Mouse (Mus musculus): ENCODE data around the gene N4bp1.

N4bp1 gene

DNA sequence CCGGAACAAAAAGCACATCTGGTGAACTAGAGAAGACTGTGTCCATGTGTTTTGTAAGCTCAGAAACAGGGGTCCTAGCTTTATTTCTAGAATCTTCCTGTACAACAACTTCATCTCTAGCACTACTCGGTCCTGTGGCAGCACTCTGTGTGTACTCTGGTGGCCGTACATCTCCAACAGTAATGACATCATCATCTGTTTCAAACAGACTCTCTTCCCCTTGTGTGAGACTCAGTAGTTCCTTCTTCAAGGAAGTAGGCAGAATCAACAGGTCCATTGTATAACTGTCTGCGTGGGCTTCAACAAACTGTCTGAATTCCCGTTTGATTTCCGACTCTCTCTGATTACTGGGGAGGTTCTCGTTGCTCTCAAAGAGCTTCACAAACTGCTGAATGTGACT, 23.5 kb downstream of the N4bp1 start:
- no peak for DNase-seq (ENCODE audit: low read depth in 1 of 2, low spot score in 2 of 2)

DNA sequence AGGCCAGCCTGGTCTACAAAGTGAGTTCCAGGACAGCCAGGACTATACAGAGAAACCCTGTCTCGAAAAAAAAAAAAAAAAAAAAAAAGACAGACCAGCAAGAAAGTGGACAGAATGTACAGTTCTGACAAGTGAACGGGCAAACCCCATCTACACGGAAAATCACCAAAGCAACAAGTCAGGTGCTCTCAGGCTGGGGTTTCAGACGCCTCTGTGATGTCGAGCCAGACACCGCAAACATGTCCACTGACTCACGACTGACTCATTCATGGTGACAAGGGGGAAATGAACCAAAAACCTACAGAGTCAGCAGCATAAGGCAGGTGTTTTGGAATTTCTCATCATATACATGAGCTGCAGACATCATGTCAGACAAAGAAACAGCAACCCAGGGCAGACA, 28.8 kb downstream of the N4bp1 start:
- DNase-seq (ENCODE audit: low read depth in 1 of 2, low spot score in 2 of 2): no peak

DNA sequence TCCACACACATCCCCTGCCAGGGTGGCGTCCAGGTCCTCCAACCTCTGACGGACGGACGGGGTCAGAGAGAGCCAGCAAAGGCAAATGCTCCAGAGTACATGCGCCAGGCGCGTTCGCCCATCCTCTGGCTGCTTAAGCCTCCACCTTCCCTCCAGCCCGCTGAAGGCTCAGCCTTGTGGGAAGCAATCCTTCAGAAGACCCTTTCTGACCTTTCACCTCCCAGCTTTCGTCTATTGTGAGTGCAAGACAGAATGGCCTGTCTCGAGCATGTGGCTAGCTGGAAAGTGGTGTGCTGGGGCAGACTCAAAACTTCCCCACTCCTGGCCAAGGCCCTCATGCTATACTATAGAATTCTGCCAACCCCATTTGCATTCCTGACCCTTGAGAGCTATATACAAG, 30.4 kb downstream of the N4bp1 start:
- no peak for DNase-seq (ENCODE audit: low read depth in 1 of 2, low spot score in 2 of 2)

DNA sequence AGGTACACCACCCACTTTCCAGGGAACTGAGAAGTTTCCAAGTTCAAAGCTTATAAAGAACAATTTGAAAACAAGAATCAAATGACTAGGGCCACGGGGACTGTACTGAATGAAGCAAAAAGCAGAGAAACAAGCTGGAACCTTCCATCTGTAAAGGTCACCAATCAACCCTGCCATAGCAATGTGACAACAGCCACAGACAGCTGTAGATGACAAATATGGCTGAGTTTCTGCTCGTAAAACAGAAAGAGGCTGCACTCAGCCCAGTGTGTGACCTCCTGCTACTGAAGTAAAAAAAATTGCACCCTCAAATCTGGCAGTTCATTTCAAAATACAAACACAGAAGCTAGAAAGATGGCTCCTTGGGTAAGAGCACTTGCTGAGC, 31.1 kb downstream of the N4bp1 start:
- DNase-seq (ENCODE audit: low read depth in 1 of 2, low spot score in 2 of 2): no peak

DNA sequence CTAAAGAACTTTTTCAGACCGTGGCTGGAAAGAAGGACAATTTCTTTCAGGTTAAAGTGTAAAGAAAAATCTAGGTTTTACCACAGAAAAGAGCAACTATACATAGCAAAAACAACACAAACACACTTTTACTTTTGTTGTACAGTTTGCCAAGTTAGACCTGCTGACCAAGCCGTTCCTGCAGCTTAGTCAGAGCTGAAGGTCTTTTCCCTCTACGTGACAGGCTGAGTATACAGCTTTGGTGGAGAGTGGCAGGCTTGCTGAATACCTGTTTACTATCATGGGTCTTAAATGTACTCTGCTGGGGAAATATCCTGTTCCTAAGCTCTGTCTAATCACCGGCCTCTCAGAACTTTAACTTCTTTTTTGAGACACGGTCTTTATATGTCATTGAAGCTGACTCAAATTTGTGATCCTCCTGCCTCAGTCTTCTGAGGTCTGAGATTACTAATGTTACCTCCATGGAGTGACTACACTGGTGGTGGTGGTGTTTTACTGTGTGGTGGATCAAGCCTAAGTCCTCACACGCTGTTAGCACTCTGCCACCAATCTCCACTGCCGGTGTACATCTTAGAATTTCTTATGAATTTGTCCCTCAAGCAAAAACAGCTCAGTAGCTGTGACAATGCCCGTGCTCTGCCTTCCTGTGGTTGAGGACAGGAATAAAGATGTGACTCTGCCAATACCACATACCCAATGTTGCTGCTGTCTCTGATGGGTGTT, 31.6 kb downstream of the N4bp1 start:
- DNase-seq (ENCODE audit: low read depth in 1 of 2, low spot score in 2 of 2): no peak

DNA sequence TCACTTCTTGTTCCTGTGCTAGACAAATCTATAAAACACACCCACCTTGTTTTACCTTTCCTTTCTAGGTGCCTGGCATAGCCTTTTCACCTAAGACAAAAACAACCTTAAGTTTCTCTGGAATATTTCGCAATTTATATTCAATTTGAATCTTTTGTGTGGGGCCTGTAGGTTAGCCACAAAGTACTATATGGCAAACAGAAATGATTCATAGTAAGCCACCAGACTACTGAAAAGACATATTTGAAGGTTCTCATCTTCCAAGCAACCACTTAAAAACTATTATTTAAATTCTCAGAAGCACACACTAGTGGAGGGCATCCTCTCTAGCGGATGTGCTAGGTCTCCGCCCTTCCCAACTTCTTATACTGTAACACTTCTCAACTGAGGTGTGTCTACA, 32.6 kb downstream of the N4bp1 start:
- no peak for DNase-seq (ENCODE audit: low read depth in 1 of 2, low spot score in 2 of 2)

DNA sequence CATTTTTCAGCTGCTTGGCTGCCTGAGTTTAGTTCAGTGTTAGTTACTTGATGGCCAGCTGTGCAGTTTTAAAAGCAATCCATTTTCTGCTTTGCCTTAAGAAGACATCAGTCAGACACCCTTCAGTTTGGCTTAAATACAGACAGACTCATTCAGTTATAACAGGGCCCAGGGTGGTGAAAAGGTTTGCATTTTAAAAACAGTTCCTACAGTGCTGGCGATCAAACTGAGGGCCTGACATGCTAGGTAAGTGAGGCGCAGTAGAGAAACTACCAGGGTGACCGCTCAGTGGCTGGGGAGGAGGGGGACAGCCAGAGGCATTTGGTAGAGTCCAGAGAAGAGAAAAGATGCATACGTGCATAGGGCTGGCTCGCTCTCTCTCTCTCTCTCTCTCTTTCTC, 36.2 kb downstream of the N4bp1 start:
- no peak for DNase-seq (ENCODE audit: low read depth in 1 of 2, low spot score in 2 of 2)

DNA sequence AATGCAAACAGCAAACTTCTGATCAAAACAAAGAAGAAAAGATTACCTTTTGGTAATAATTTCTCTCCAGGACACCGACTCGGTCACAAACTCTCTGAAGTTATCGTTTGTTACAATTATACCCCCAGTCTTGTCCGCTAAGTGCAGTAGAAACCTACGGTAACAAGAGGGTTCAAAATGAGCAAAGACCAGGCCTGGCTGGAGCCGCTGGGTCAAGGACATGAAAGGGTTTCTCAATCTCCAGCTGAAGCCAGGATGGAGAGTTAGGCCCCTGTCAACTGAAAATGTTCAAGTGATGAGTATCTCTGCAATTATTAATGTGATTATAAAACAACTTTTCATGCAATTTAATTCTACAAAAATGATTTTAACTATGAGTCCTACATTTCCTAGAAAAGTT, 36.7 kb downstream of the N4bp1 start:
- DNase-seq (ENCODE audit: low read depth in 1 of 2, low spot score in 2 of 2): no peak

DNA sequence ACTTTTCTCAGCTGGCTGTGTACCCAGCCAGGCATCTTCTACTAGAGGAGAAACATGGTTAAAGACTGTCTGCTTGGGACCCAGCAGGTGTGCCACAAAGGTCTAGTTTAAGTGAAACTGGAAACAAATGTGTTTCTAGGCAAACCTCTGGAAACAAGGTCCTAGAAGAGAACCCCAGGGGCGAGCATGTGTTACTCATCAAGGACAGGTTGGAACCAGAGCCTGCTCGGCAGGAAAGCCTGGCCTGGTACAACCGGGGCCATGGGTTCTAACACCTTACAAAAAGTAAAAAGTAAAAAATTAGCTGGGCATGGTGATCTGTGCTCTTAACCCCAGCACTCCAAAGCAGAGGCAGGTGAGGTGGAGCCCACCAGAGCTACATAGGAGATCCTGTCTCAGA, 38.0 kb downstream of the N4bp1 start:
- DNase-seq (ENCODE audit: low read depth in 1 of 2, low spot score in 2 of 2): no peak

DNA sequence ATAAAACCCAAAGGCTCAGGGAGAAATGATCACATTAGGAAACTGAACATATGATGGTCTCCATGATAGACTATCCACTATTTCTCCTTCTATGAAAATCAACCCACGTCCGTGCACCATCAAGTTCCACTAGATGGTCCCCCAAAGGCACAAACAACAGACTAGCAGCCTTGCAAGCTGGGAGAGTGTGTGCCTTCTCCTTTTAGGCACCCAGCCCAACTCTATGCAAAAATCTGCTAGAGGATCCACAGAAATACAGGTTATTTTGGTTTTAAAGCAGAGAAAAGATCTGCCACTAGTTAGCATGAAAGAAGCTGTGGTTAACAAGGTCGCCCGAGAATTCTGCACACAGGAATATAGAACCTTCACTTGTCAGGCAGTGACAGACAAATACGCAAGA, 39.2 kb downstream of the N4bp1 start:
- no peak for DNase-seq (ENCODE audit: low read depth in 1 of 2, low spot score in 2 of 2)

DNA sequence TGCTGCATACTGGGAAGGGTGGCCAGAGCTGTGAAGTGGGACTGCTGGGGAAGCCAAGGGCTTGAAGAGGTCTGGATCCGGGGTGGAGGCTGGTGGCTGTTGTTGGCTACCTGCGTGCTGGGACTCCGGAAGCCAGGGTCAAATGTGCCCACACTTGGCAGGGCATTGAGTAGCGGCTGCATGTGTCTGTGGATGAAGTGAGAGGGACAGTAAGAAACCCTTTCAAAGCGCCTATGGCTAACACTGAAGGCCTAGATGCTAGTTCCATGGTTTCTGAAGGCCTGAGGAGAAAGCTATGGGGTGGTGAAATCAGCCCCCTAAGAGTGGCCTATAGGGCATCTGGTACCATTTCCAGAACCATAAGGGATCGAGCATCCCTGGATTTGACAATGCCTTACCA, 40.2 kb downstream of the N4bp1 start:
- DNase-seq (ENCODE audit: low read depth in 1 of 2, low spot score in 2 of 2): no peak

DNA sequence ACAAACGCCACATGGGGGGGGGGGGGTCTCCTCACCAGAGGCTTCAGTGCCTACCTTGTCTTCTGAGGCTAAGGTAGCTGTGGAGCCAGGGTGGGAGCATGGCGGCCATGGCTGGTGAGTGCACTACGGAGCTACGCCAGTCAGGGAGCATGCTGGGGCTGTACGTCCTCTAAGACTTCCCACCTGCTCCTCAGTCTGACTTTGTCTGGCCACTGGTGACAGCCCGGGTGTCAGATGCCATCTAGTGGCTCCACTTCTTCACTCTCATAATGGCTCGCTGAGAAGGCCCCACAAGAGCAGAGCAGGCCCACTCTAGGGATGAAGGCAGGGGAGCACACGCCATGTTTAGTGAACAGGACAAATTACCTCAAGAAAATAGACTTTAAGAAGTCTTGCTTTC, 41.2 kb downstream of the N4bp1 start:
- DNase-seq (ENCODE audit: low read depth in 1 of 2, low spot score in 2 of 2): no peak

DNA sequence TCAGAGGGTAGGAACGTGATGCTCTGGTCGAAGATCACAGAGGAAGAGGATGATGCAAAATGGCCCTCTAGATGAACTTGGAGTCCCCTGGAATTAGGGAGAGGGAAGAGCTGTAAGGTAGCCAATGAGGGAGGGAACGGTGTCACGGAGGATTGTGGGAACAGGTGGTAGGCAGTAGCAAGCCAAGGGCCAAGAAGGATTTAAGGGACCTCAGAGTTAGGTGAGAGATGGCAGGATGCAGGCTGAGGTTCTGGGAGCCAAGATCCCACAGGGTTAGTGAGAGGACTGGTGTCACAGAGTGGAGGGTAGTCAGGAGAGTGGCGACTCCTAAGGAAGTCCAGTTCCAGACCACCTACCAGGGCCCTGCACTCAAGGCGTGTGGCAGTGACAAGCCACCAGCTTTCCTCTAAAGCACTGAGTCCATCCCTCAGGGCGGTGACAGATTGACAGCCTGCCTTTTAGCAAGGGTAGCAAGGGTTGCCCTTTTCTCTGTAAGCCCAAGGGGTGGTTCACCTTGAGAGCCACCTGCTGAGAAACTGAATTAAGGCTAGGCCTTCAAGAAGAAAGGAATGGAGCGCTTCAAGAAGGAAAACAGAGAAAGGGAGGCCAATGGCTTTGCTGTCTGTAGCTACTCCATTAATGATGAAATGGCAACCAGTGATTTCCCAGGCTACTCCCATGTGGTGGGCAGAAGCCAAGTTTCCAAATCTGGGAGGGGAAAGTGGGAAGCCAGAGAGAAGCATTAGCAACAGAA, 43.3 kb downstream of the N4bp1 start:
- DNase-seq (ENCODE audit: low read depth in 1 of 2, low spot score in 2 of 2): no peak

DNA sequence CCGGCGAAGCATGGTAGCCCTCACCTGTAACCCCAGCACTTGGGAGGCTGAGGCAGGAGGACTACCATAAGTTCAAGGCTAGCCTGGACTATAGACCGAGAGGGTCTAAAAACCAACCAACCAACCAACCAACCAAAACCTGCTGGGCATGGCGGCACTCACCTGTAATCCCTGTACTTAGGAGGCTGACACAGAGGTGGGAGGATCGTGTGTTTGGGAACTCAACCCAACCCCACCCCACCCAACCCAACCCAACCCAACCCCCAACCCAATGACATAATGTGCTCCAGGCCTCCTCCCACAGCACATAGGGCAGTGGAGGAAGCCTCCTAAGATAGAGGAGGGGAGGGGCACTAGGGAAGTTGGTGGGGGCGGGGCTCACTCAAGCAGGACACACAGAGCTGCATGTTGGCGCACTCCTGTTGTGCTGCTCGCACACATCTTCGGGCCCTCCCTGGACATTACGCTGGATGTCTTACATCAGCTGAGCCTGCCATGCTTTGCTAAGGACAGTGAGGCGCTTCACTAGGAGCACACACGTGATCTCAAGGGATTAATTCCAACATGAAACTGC, 44.9 kb downstream of the N4bp1 start:
- DNase-seq (ENCODE audit: low read depth in 1 of 2, low spot score in 2 of 2): no peak

DNA sequence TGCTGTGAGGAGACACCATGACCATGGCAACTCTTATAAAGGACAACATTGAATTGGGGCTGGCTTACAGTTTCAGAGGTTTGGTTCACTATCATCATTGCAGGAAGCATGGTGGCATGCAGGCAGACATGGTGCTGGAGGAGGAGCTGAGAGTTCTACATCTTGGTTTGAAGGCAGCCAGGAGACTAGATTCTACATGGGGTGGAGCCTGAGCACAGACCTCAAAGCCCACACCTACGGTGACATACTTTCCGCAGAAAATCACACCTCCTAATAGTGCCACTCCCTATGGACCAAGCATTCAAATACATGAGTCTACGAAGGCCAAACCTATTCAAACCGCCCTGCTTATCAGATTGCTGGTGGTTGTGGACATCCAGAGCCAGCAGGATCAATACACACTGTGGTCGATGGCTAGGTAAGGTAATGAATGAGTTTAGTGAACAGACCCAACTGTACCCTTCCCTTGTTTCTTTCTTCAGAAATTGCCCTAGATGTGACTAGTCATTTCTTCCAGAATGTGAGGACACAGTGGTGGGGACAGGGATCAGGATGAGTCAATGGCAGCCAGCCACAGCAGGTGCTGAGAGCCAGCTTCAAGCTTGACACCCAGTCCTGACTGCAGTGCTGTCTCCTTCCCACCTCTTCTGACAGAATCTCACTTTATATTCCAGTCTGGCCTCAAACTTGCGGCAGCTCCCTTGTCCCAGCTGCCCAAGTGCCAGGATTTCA, 46.2 kb downstream of the N4bp1 start:
- no peak for DNase-seq (ENCODE audit: low read depth in 1 of 2, low spot score in 2 of 2)

DNA sequence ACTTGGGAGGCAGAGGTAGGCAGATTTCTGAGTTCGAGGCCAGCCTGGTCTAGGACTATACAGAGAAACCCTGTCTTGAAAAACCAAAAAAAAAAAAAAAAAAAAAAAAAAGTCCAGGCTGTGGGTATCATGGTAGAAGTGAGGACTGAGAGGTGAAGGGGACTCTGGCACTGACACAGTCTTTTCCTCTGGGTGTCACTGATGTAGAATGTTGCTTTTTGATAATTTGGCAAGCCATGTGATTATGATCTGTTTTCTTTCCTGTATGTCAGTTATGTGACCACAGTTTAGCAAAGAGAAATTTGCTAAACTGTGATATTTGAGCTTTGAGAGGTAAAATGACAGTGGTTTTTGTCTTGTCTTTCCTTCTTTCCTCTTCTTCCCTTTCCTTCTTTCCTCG, 47.8 kb downstream of the N4bp1 start:
- DNase-seq (ENCODE audit: low read depth in 1 of 2, low spot score in 2 of 2): no peak

DNA sequence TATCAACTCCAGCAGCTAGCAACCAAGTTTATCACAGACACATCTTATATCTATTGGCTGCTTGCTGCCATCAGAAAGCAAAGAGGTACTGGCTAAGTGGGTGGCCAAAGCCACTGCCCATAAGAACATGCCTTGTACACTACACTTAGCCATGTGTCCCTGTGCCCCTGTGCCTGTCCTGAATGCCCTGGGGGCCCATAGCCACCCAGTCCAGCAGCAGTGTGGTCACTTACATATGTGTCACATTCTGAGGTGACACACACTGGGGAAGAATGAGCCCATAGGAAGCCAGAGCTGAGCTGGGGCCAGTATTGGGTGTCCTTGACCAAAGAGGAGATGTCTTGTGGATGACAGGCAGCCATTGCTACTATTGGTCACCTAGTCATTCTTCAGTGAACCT, 49.2 kb downstream of the N4bp1 start:
- no peak for DNase-seq (ENCODE audit: low read depth in 1 of 2, low spot score in 2 of 2)

DNA sequence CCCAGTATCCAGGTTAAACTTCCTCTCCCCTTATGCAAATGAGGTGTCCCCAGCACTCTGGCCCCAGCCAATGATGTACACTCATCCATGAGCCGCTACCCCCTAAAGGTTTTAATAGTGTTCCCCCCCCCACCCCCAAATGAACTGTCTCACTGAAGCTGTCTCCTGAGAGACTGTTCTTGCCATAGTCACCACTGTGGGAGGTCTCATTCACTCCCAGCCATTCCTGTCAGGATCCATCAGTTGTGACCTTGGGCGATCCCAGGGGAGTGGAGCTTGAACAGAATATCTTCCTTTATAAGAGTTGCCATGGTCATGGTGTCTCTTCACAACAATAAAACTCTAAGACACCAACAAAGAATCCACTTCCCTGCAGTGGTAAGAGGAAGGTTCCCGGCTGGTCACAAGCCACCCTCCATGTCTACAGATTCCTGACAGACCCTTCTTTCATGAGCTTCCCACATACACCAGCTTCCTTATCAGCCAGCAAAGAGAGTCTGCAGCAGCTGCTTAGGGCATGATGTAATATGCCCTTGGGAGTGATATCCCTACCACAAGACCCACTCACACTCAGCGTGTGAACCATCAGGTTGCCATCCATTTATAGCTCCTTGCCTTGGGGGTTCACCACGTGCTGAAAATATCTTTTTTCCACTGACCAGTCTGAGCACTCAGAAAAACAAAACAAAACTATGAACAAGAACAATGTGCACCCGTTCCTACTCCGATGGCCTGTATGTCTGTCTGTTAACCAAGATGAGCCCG, 50.4 kb downstream of the N4bp1 start:
- DNase-seq (ENCODE audit: low read depth in 1 of 2, low spot score in 2 of 2): no peak

DNA sequence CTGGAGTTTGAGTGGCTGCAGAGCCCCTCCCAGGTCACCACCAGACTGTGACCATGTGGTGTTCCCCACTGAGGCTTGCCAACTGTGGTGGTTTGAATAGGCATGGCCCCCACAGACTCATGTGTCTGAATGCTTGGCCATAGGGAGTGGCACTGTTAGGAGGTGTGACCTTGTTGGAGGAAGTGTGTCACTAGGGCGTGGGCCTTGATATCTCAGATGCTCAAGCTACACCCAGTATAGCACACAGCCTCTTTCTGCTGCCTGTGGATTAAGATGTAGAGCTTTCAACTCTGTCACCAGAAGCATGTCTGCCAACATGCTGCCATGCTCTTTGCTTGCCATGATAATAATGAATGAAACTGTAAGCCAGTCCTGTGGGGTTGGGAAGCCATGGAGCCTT, 51.1 kb downstream of the N4bp1 start:
- DNase-seq (ENCODE audit: low read depth in 1 of 2, low spot score in 2 of 2): no peak

DNA sequence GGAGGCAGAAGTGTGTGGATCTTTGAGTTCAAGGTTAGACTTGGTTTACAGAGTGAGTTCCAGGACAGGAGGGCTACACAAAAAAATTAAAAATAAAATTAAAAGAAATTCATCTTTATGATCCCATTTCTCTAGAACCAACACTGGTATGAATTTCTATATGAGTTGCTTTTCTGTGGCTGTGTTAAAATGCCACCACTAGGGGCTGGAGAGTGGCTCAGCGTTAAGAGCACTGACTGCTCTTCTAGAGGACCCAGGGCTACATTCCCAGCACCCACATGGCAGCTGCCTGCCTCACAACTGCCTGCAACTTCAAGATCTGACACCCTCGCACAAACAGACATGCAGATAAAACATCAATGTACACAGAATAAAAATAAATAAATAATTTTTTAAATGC, 56.1 kb downstream of the N4bp1 start:
- DNase-seq (ENCODE audit: low read depth in 1 of 2, low spot score in 2 of 2): no peak

DNA sequence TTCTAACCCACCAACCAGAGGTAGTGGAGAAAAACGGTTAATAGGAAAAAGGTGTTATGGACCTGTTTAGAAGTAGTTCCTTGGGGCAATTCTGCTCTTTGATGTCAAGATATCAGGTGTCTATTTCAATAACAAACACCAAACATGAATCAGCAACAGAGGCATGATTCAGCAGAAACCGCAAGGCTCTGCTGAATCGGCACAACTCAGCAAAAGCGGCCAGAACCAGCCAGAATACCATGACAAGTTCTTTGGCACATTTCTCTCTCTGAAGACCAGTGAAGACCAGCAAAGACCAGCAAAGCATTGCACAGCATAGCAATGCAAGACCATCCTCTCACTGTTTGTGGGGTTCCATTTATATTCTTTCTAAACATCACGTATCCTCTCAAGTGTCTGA, 57.9 kb downstream of the N4bp1 start:
- no peak for DNase-seq (ENCODE audit: low read depth in 1 of 2, low spot score in 2 of 2)

Measured in monocyte, adult 2 months (primary cell).